ENCODE assay signal across 8 mouse cellular contexts in the genomic region with DNA sequence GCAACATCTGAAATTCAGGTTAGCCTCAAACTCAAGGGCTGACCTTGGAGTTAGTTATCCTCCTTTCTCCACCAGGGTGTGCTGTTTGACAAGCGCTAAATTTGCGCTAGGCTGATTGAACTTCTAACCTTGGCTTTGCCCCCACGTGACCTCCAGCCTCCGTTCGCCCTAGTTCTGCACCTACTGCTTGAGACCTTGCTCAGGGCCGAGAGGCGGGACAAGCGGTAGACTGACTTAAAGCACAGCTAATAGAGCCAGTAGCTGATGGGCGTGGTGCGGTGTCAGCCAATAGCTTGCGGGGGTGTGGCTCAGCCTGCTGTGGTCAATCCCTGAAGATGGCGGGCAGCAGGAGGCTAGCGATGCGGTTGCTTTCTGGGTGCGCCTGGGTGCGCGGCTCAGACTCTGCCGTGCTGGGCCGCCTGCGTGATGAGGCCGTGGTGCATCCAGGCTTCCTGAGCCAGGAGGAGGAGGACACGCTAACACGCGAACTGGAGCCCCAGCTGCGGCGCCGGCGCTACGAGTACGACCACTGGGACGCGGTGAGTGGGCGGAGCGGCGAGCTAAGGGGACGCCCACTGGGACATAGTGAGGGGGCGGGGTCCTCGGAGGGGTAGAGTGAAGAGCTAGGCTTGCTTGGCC. TPM values are rescaled to one million over a fixed set of nuclear protein-coding genes. Genes with fewer than 3 reads are reported as not detected.
DNase-seq lines count a peak whose midpoint lies in the region; ATAC-seq lines count a peak whose summit lies in the region.

Alkbh7 (plus strand) TSS at position 311 of the 639 bp plus-strand sequence.

- DNase-seq in adrenal gland, adult (ENCODE audit: inconsistent age in 2 of 2, low spot score in 1 of 2): peak; percentile 98 to 99
- peak; percentile 99 for DNase-seq in embryo, embryonic 10.5 days (ENCODE audit: low spot score)
- peak; percentile 97 for DNase-seq in gastrocnemius, postnatal 14 days
- peak; percentile 95 to 97 for DNase-seq in left cerebral cortex, postnatal 10 days (ENCODE audit: extremely low spot score in 1 of 2, low spot score in 2 of 2)
- DNase-seq in right cerebral cortex, postnatal 25 days: peak; percentile 94
- peak; percentile 93 for DNase-seq in urinary bladder, postnatal 4 days (ENCODE audit: low spot score in 2 of 2)

- intact Hi-C loops in gastrocnemius, postnatal 14 days (cut with DNase I; ENCODE audit: low total_unique reads): loop anchor here (5.0 kb wide), 1 partner anchor 170 kb away; no protein-coding TSS in a partner anchor
- intact Hi-C loops in left cerebral cortex, postnatal 10 days (cut with DNase I): loop anchor here (5.0 to 10.0 kb wide), 3 partner anchors 170 to 338 kb away; no protein-coding TSS in a partner anchor

- peak; percentile 100 for ATAC-seq in inflammation-experienced regulatory T-cells, adult 6 months
- ATAC-seq in megakaryocyte-erythroid progenitor cell, adult 5-6 weeks (replicated peaks; ENCODE audit: low FRiP score, low TSS enrichment, poor library complexity, severe bottlenecking): peak; percentile 96

RNA-seq across cellular contexts. Expression of gene Alkbh7, which starts in this region (rescaled TPM):
- 10 to 100 TPM; 23.3 to 25.2 TPM for total RNA-seq in gastrocnemius, postnatal 14 days (2021)
- 10 to 100 TPM; 20.3 to 29.1 (median 22.2) TPM for polyA plus RNA-seq in inflammation-experienced regulatory T-cells, adult 6 months (2017; shearing (Covaris generic))
- 10 to 100 TPM; 25.7 to 30.4 TPM for total RNA-seq in left cerebral cortex, postnatal 10 days (2021)
- 25.2 and 26.4 TPM in 2 replicates for total RNA-seq in megakaryocyte-erythroid progenitor cell, adult 5-6 weeks (2014; fragmentation: Nextera tagmentation)
- total RNA-seq in megakaryocyte-erythroid progenitor cell, adult 5-6 weeks (2017): 19.1 and 25.8 TPM in 2 replicates

Comparison
In these comparisons a context has a peak if more than half of its experiments do, and no peak if none do; other contexts are left out.
1. Peak in every context shown above with its lines: DNase-seq and ATAC-seq.